Mouse (Mus musculus) adipocyte (in vitro differentiated cells): Measurements from ENCODE around the gene Fkbp1a.

ENCODE experiments used
- DNase-seq: peaks from one replicate; pipeline ENCODE4 v3.0.0-alpha.2; 2016; ENCODE audit warnings: low spot score

The Fkbp1a gene

GRCm38 (mm10) chr2:151546571-151546970, 4.3 kb downstream of the Fkbp1a start:
- no peak for DNase-seq

GRCm38 (mm10) chr2:151549615-151550121, 7.4 kb downstream of the Fkbp1a start:
- DNase-seq, result no peak

GRCm38 (mm10) chr2:151562930-151563921, 20.9 kb downstream of the Fkbp1a start:
- DNase-seq, result peak; percentile 54

GRCm38 (mm10) chr2:151564006-151564405, 21.7 kb downstream of the Fkbp1a start:
- no peak for DNase-seq

GRCm38 (mm10) chr2:151564986-151565385, 22.7 kb downstream of the Fkbp1a start:
- peak; percentile 91 for DNase-seq

- DNase-seq, result no peak
Measured at GRCm38 (mm10) chr2:151566856-151567255, 24.6 kb downstream of the Fkbp1a start.

GRCm38 (mm10) chr2:151569452-151569851, 27.2 kb downstream of the Fkbp1a start:
- DNase-seq, result no peak

- no peak for DNase-seq
Measured at GRCm38 (mm10) chr2:151571873-151572700, 29.8 kb downstream of the Fkbp1a start, which contains the start of gene Sdcbp2. Gene Sdcbp2, plus strand, starts transcription at chr2:151572622.

- no peak for DNase-seq
Measured at GRCm38 (mm10) chr2:151573667-151574066, 31.4 kb downstream of the Fkbp1a start.

- DNase-seq, result no peak
Measured at GRCm38 (mm10) chr2:151574607-151575006, 32.3 kb downstream of the Fkbp1a start.

- DNase-seq, result peak; percentile 42
Measured at GRCm38 (mm10) chr2:151575119-151575698, 32.9 kb downstream of the Fkbp1a start.

- no peak for DNase-seq
Measured at GRCm38 (mm10) chr2:151575699-151576389, 33.6 kb downstream of the Fkbp1a start.

GRCm38 (mm10) chr2:151579183-151579582, 36.9 kb downstream of the Fkbp1a start:
- DNase-seq, result no peak

GRCm38 (mm10) chr2:151580945-151581344, 38.7 kb downstream of the Fkbp1a start:
- no peak for DNase-seq

GRCm38 (mm10) chr2:151585934-151586333, 43.7 kb downstream of the Fkbp1a start:
- DNase-seq, result no peak

GRCm38 (mm10) chr2:151586807-151587206, 44.5 kb downstream of the Fkbp1a start:
- no peak for DNase-seq

- DNase-seq, result no peak
Measured at GRCm38 (mm10) chr2:151587306-151587705, 45.0 kb downstream of the Fkbp1a start.

GRCm38 (mm10) chr2:151598068-151598467, 55.8 kb downstream of the Fkbp1a start:
- DNase-seq, result no peak

GRCm38 (mm10) chr2:151602106-151602505, 59.8 kb downstream of the Fkbp1a start:
- DNase-seq, result no peak

- peak; percentile 57 for DNase-seq
Measured at GRCm38 (mm10) chr2:151603630-151604029, 61.3 kb downstream of the Fkbp1a start.

- DNase-seq, result no peak
Measured at GRCm38 (mm10) chr2:151605437-151605987, 63.2 kb downstream of the Fkbp1a start.
